Mouse (Mus musculus): Measurements from ENCODE around the gene Ror1.

Ror1 gene

GRCm38 (mm10) chr4:100214324-100215215, 119.0 kb downstream of the Ror1 start:
- no peak for DNase-seq (ENCODE audit: low spot score)

GRCm38 (mm10) chr4:100216587-100216986, 121.0 kb downstream of the Ror1 start:
- no peak for DNase-seq (ENCODE audit: low spot score)

- DNase-seq (ENCODE audit: low spot score) = no peak
These were observed 123.4 kb downstream of the Ror1 start for GRCm38 (mm10) chr4:100219026-100219425.

GRCm38 (mm10) chr4:100219599-100219998, 124.0 kb downstream of the Ror1 start:
- no peak for DNase-seq (ENCODE audit: low spot score)

- no peak for DNase-seq (ENCODE audit: low spot score)
These were observed 126.6 kb downstream of the Ror1 start for GRCm38 (mm10) chr4:100221978-100222737.

- no peak for DNase-seq (ENCODE audit: low spot score)
These were observed 127.9 kb downstream of the Ror1 start for GRCm38 (mm10) chr4:100223532-100223931.

- no peak for DNase-seq (ENCODE audit: low spot score)
These were observed 128.4 kb downstream of the Ror1 start for GRCm38 (mm10) chr4:100223965-100224364.

- no peak for DNase-seq (ENCODE audit: low spot score)
These were observed 131.0 kb downstream of the Ror1 start for GRCm38 (mm10) chr4:100226619-100227018.

GRCm38 (mm10) chr4:100228106-100228505, 132.5 kb downstream of the Ror1 start:
- DNase-seq (ENCODE audit: low spot score) = no peak

- no peak for DNase-seq (ENCODE audit: low spot score)
These were observed 134.7 kb downstream of the Ror1 start for GRCm38 (mm10) chr4:100230245-100230644.

GRCm38 (mm10) chr4:100230963-100231362, 135.4 kb downstream of the Ror1 start:
- DNase-seq (ENCODE audit: low spot score) = no peak

- no peak for DNase-seq (ENCODE audit: low spot score)
These were observed 136.3 kb downstream of the Ror1 start for GRCm38 (mm10) chr4:100231906-100232305.

GRCm38 (mm10) chr4:100232541-100232940, 136.9 kb downstream of the Ror1 start:
- no peak for DNase-seq (ENCODE audit: low spot score)

- no peak for DNase-seq (ENCODE audit: low spot score)
These were observed 138.2 kb downstream of the Ror1 start for GRCm38 (mm10) chr4:100233770-100234169.

GRCm38 (mm10) chr4:100236339-100236738, 140.7 kb downstream of the Ror1 start:
- DNase-seq (ENCODE audit: low spot score) = no peak

- no peak for DNase-seq (ENCODE audit: low spot score)
These were observed 146.6 kb downstream of the Ror1 start for GRCm38 (mm10) chr4:100242061-100242756.

GRCm38 (mm10) chr4:100244250-100244649, 148.7 kb downstream of the Ror1 start:
- no peak for DNase-seq (ENCODE audit: low spot score)

- DNase-seq (ENCODE audit: low spot score) = no peak
These were observed 149.1 kb downstream of the Ror1 start for GRCm38 (mm10) chr4:100244701-100245100.

- DNase-seq (ENCODE audit: low spot score) = no peak
These were observed 152.2 kb downstream of the Ror1 start for GRCm38 (mm10) chr4:100247826-100248225.

- no peak for DNase-seq (ENCODE audit: low spot score)
These were observed 152.7 kb downstream of the Ror1 start for GRCm38 (mm10) chr4:100248273-100248672.

GRCm38 (mm10) chr4:100251270-100251669, 155.7 kb downstream of the Ror1 start:
- DNase-seq (ENCODE audit: low spot score) = no peak

GRCm38 (mm10) chr4:100252050-100252449, 156.5 kb downstream of the Ror1 start:
- no peak for DNase-seq (ENCODE audit: low spot score)

Data from layer of hippocampus, adult 9-10 months (tissue).